Mouse (Mus musculus): Measurements from ENCODE around the gene Ascl4. TPM values are rescaled to one million over a fixed set of nuclear protein-coding genes. Genes with fewer than 3 reads are reported as not detected.
A peak's percentile ranks its signal among the peaks of the same experiment; 100 is the strongest.

The Ascl4 gene
- polyA plus RNA-seq, 1 experiment from 2014 or later = 0.15 TPM

DNA sequence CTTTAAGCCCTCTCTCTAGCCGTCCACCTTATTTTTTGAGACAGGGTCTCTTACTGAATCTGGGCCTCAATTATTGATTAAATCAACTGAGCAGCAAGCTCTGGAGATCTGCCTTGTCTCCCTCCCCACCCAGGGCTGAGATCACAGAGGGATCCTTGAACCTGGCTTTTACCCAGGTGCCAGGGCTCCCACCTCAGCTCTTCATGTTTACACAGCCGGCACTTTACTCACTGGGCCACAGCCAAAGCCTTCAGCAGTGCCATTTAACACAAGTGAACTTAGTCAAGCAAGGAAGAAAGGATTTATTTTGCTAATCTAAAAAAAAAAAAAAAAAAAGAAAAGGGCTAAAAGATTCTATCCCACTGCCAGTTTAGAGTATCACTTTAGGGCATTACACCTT, 26.9 kb downstream of the Ascl4 start:
- H3K4me3 ChIP-seq (replicated peaks) = no peak overlapping the region
- H3K36me3 ChIP-seq = peaks cover 25% of the 10 kb centered on the region
- no peak overlapping the region for H3K9ac ChIP-seq
- no peaks in the 10 kb centered on the region for H3K27me3 ChIP-seq (replicated peaks)
- H3K9me3 ChIP-seq = no peaks in the 10 kb centered on the region
- no peak for ATAC-seq
- 0 out of 2 replicates have a peak, but pooled peaks cover 4% of the 10 kb centered on the region for H3K4me1 ChIP-seq (replicated peaks)
- H3K4me2 ChIP-seq (replicated peaks) = no peak overlapping the region
- 73% methylated on average over 2 of the region's 2 CpGs for WGBS
- H3K27ac ChIP-seq = no peak overlapping the region

GRCm38 (mm10) chr10:85956871-85957419, 29.5 kb downstream of the Ascl4 start:
- peak overlapping the region; percentile 76 for H3K27ac ChIP-seq
- WGBS = 3% methylated on average over 20 of the region's 20 CpGs
- peak overlapping the region; percentile 89 for H3K9ac ChIP-seq
- H3K9me3 ChIP-seq = no peaks in the 10 kb centered on the region
- H3K4me2 ChIP-seq (replicated peaks) = peak overlapping the region; percentile 66
- H3K36me3 ChIP-seq = peaks cover 4% of the 10 kb centered on the region; the same call in 1 of the 2 replicates
- H3K4me1 ChIP-seq (replicated peaks) = 0 out of 2 replicates have a peak, but pooled peaks cover 4% of the 10 kb centered on the region
- H3K4me3 ChIP-seq (replicated peaks) = peak overlapping the region; percentile 83
- no peaks in the 10 kb centered on the region for H3K27me3 ChIP-seq (replicated peaks)
- peak; percentile 34 for ATAC-seq

- WGBS = under 1% methylated on average over 38 of the region's 38 CpGs
- peak; percentile 94 for ATAC-seq
- peak within 1 kb of the TSS; percentile 89 for H3K9ac ChIP-seq
- peak within 1 kb of the TSS; percentile 66 for H3K4me2 ChIP-seq (replicated peaks)
- peaks cover 3% of the 10 kb centered on the region; the same call in 1 of the 2 replicates for H3K36me3 ChIP-seq
- H3K4me1 ChIP-seq (replicated peaks) = 0 out of 2 replicates have a peak, but pooled peaks cover 4% of the 10 kb centered on the region
- H3K27ac ChIP-seq = peak within 1 kb of the TSS; percentile 76
- peak within 1 kb of the TSS; percentile 83 for H3K4me3 ChIP-seq (replicated peaks)
- no peaks in the 10 kb centered on the region for H3K9me3 ChIP-seq
- no peaks in the 10 kb centered on the region for H3K27me3 ChIP-seq (replicated peaks)
Measured at GRCm38 (mm10) chr10:85957464-85957950, 30.0 kb downstream of the Ascl4 start, which contains the start of gene Rtcb. Gene Rtcb, minus strand, starts transcription at chr10:85957823.

DNA sequence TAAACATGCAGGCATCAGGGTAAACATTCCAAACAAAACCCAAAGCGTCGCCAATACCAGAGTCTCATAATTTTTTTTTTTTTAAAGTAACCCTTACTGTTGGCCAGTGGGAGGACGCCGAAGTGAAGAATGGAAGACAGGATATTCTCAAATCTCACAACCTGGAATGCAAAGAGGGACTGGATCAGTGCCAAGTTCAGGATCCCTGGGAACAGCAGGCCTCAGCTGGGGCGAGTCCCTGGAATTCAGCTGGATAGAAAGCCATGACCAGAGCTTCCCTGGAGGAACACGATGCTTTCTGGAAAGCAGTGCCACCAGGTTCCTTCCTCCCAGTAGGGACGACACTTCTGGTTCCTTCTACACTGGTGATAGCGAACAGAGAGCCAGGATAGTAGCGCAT, 35.4 kb downstream of the Ascl4 start:
- H3K4me1 ChIP-seq (replicated peaks) = no peaks in the 10 kb centered on the region; the same call in 1 of the 2 replicates
- 48% methylated on average over 9 of the region's 9 CpGs for WGBS
- H3K36me3 ChIP-seq = no peaks in the 10 kb centered on the region
- no peak overlapping the region for H3K27ac ChIP-seq
- H3K27me3 ChIP-seq (replicated peaks) = no peaks in the 10 kb centered on the region
- H3K9me3 ChIP-seq = no peaks in the 10 kb centered on the region
- H3K9ac ChIP-seq = no peak overlapping the region
- no peak overlapping the region for H3K4me2 ChIP-seq (replicated peaks)
- ATAC-seq = no peak
- H3K4me3 ChIP-seq (replicated peaks) = no peak overlapping the region

DNA sequence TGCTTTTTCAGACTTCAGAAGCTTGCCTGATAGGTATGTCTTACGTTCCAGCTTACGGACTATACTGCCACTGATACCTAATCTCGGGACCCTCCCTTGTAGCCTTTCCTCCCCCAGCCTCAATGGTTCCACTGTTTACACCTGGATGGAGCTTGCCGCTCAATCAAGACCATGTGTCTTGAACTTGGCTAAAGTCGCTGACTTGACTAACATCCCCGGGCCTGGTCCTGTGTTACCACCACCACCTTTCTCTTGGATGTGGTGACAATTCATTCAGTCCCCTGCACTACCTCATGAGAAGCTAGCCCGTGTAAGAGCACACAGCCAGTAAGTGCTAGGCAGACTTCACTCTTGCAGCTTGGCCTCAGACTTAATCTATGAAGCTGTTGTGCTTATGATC, 36.8 kb downstream of the Ascl4 start:
- no peaks in the 10 kb centered on the region; the same call in 1 of the 2 replicates for H3K4me1 ChIP-seq (replicated peaks)
- H3K36me3 ChIP-seq = no peaks in the 10 kb centered on the region
- H3K9me3 ChIP-seq = no peaks in the 10 kb centered on the region
- no peak overlapping the region for H3K27ac ChIP-seq
- WGBS = 87% methylated on average over 7 of the region's 7 CpGs
- no peak overlapping the region for H3K4me3 ChIP-seq (replicated peaks)
- H3K27me3 ChIP-seq (replicated peaks) = no peaks in the 10 kb centered on the region
- H3K4me2 ChIP-seq (replicated peaks) = no peak overlapping the region
- ATAC-seq = no peak
- H3K9ac ChIP-seq = no peak overlapping the region

- 55% methylated on average over 2 of the region's 2 CpGs for WGBS
- H3K36me3 ChIP-seq = no peaks in the 10 kb centered on the region
- H3K27ac ChIP-seq = no peak overlapping the region
- H3K9me3 ChIP-seq = no peaks in the 10 kb centered on the region
- H3K27me3 ChIP-seq (replicated peaks) = no peaks in the 10 kb centered on the region
- H3K4me2 ChIP-seq (replicated peaks) = no peak overlapping the region
- H3K4me1 ChIP-seq (replicated peaks) = no peaks in the 10 kb centered on the region; the same call in 1 of the 2 replicates
- no peak overlapping the region for H3K4me3 ChIP-seq (replicated peaks)
- no peak for ATAC-seq
- H3K9ac ChIP-seq = no peak overlapping the region
Measured at GRCm38 (mm10) chr10:85966476-85966875, 39.0 kb downstream of the Ascl4 start.

DNA sequence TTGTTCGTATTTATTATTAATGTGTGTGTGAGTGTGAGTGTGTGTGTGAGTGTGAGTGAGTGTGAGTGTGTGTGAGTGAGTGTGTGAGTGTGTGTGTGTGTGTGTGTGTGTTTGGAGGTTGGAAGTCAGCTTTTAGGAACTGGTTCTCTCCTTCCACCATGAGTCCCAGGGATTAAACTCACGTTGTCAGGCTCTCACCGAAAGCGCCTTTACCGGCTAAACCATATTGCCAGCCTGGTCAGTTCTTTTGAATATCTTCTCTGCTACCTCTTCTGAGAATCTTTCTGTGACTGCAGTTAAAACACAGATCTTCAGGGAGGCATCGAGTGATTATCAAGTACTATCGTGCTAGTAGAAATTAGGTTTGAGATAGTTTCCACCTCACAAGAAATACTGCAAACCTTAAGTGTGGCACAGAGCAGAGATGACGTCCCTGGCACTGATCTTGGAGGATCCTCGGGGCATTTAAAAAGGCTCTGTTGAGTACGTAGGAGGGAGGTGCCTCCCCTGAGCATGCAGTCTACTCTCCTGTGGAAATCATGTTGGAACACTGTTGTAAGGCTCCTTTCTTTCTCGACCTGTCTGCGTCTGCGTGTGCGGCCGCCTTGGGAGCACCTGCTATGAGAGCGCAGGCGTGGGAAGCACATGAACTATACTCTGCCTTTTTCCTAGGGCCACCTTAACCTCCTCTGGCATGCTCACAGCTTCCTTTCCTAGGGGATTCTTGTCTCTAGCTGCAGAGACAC, 40.1 kb downstream of the Ascl4 start:
- H3K4me1 ChIP-seq (replicated peaks) = no peaks in the 10 kb centered on the region; the same call in 1 of the 2 replicates
- H3K4me3 ChIP-seq (replicated peaks) = no peak overlapping the region
- ATAC-seq = no peak; the same call in 1 of the 2 replicates
- no peak overlapping the region for H3K9ac ChIP-seq
- no peaks in the 10 kb centered on the region for H3K9me3 ChIP-seq
- no peak overlapping the region for H3K27ac ChIP-seq
- H3K36me3 ChIP-seq = no peaks in the 10 kb centered on the region
- no peaks in the 10 kb centered on the region for H3K27me3 ChIP-seq (replicated peaks)
- 62% methylated on average over 17 of the region's 17 CpGs for WGBS
- no peak overlapping the region for H3K4me2 ChIP-seq (replicated peaks)

GRCm38 (mm10) chr10:85968157-85968634, 40.7 kb downstream of the Ascl4 start:
- H3K27me3 ChIP-seq (replicated peaks) = no peaks in the 10 kb centered on the region
- H3K9ac ChIP-seq = no peak overlapping the region
- peak; percentile 71 for ATAC-seq
- H3K27ac ChIP-seq = no peak overlapping the region
- 14% methylated on average over 7 of the region's 7 CpGs for WGBS
- no peak overlapping the region for H3K4me2 ChIP-seq (replicated peaks)
- no peaks in the 10 kb centered on the region for H3K9me3 ChIP-seq
- no peaks in the 10 kb centered on the region for H3K36me3 ChIP-seq
- no peak overlapping the region for H3K4me3 ChIP-seq (replicated peaks)
- no peaks in the 10 kb centered on the region; the same call in 1 of the 2 replicates for H3K4me1 ChIP-seq (replicated peaks)

DNA sequence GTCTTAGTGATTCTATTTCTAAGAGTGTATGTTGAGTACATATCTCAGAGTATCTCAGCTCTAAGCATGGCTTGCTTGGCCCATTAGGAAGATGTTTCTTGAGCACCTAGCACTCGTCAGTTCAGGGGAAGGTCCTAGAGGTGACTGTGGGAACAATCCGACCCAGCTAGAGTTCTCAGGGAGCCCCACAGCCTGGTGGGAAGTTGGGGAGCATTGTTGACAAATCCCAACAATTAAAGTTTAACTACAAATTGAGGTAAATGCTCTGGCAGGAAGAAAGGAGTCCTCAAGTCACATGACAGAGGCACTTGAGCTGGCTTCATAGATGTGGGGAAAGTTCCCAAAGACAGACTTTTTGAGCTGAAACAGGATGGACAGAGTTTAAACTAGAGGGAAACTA, 41.2 kb downstream of the Ascl4 start:
- H3K9me3 ChIP-seq = no peaks in the 10 kb centered on the region
- no peak overlapping the region for H3K4me2 ChIP-seq (replicated peaks)
- no peaks in the 10 kb centered on the region for H3K27me3 ChIP-seq (replicated peaks)
- ATAC-seq = no peak
- no peak overlapping the region for H3K4me3 ChIP-seq (replicated peaks)
- H3K27ac ChIP-seq = no peak overlapping the region
- no peak overlapping the region for H3K9ac ChIP-seq
- 53% methylated on average over 2 of the region's 2 CpGs for WGBS
- no peaks in the 10 kb centered on the region for H3K4me1 ChIP-seq (replicated peaks)
- H3K36me3 ChIP-seq = no peaks in the 10 kb centered on the region

- Histone ChIP-seq H3K27ac (no peak overlapping the region), H3K36me3 (no peaks in the 10 kb centered on the region), H3K27me3 (replicated peaks) (no peaks in the 10 kb centered on the region), H3K9ac (no peak overlapping the region), H3K4me1 (replicated peaks) (no peaks in the 10 kb centered on the region), H3K9me3 (no peaks in the 10 kb centered on the region), H3K4me2 (replicated peaks) (no peak overlapping the region), H3K4me3 (replicated peaks) (no peak overlapping the region)
- 37% methylated on average over 8 of the region's 8 CpGs for WGBS
- no peak for ATAC-seq
Measured at GRCm38 (mm10) chr10:85969894-85970620, 42.6 kb downstream of the Ascl4 start.

GRCm38 (mm10) chr10:85971826-85972225, 44.3 kb downstream of the Ascl4 start:
- no peak overlapping the region for H3K4me3 ChIP-seq (replicated peaks)
- 89% methylated on average over 9 of the region's 9 CpGs for WGBS
- no peak overlapping the region for H3K9ac ChIP-seq
- no peaks in the 10 kb centered on the region for H3K9me3 ChIP-seq
- no peak for ATAC-seq
- no peak overlapping the region for H3K4me2 ChIP-seq (replicated peaks)
- no peak overlapping the region for H3K27ac ChIP-seq
- no peaks in the 10 kb centered on the region for H3K4me1 ChIP-seq (replicated peaks)
- H3K27me3 ChIP-seq (replicated peaks) = no peaks in the 10 kb centered on the region
- H3K36me3 ChIP-seq = no peaks in the 10 kb centered on the region

- no peak for ATAC-seq
- Histone ChIP-seq H3K27me3 (replicated peaks) (no peaks in the 10 kb centered on the region), H3K9ac (no peak overlapping the region), H3K27ac (no peak overlapping the region), H3K4me3 (replicated peaks) (no peak overlapping the region), H3K9me3 (no peaks in the 10 kb centered on the region), H3K4me1 (replicated peaks) (no peaks in the 10 kb centered on the region), H3K36me3 (no peaks in the 10 kb centered on the region), H3K4me2 (replicated peaks) (no peak overlapping the region)
- WGBS = 75% methylated on average over 4 of the region's 4 CpGs
Measured at GRCm38 (mm10) chr10:85972915-85973314, 45.4 kb downstream of the Ascl4 start.

All from intestine, embryonic 15.5 days (tissue).